Comparison of ENCODE assay signal across 24 mouse cellular contexts in the genomic region with DNA sequence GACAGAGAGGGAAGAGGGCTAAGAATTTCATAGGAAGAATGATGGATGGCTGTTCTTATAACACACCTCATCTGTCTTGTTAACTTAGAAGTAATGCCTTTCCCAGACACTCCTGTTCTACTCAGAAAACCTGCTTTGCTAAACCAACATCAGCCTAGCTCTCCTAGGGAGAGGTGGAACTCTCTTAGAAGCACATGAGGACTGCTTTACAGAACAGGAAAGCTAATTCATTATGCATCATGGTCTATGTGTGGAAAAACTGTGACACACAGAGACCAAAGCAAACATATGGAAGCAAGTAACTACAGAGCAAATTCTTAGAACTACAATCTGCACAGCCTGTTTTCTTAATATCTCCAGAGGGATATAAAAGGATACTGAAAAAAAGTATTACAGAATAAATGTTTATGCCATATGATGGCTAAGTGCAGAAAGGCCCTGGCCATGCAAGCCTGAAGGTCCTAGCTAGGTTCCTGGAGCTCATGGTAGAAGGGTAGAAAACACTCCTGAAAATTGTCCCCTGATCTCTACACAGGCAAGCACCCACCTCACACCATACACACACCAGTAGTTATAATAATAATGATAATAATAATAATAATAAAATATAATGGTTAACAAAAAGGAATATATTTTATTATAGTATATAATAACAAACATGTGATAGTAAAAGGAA.
"Had no signal": no experiment of that assay in that cellular context is flagged by ENCODE, and none has a peak within 500 bp of the region (broad histone marks: within the 10 kb centered on the region; RNA-seq: fewer than 3 reads in every experiment).

No protein-coding gene starts in this region.

- H3K36me3 ChIP-seq: kidney, embryonic 15.5 days; limb, embryonic 15.5 days; midbrain, embryonic 12.5 days; midbrain, embryonic 15.5 days; neural tube, embryonic 13.5 days; stomach, embryonic 15.5 days had no signal

- DNase-seq: kidney, adult 11 months; kidney, adult 8-10 months; kidney, postnatal 10 days; kidney, postnatal 36 days; layer of hippocampus, postnatal 36 days; liver, postnatal 0 days; lung, embryonic 14.5 days; lung, postnatal 36 days; retina, postnatal 1 day; right cerebral cortex, postnatal 25 days; spleen, adult 18-20 months; thymus, adult 18-20 months; thymus, postnatal 36 days had no signal

- H3K4me1 ChIP-seq: kidney, embryonic 15.5 days; limb, embryonic 15.5 days; midbrain, embryonic 12.5 days; midbrain, embryonic 15.5 days; neural tube, embryonic 13.5 days; stomach, embryonic 15.5 days had no signal

- ATAC-seq: liver, postnatal 0 days; lung, postnatal 0 days; midbrain, embryonic 15.5 days had no signal

- H3K27ac ChIP-seq: kidney, embryonic 15.5 days; left cerebral cortex, adult 2 months; limb, embryonic 15.5 days; liver, embryonic 14.5 days; midbrain, embryonic 12.5 days; midbrain, embryonic 15.5 days; neural tube, embryonic 13.5 days; stomach, embryonic 15.5 days had no signal

- H3K9ac ChIP-seq: kidney, embryonic 15.5 days; limb, embryonic 15.5 days; liver, embryonic 14.5 days; liver, postnatal 0 days; lung, embryonic 14.5 days; midbrain, embryonic 12.5 days; midbrain, embryonic 15.5 days; neural tube, embryonic 13.5 days; stomach, embryonic 15.5 days had no signal

- H3K4me3 ChIP-seq: kidney, embryonic 15.5 days; left cerebral cortex, adult 2 months; limb, embryonic 15.5 days; midbrain, embryonic 12.5 days; midbrain, embryonic 15.5 days; myocyte; neural tube, embryonic 13.5 days; stomach, embryonic 15.5 days had no signal

- H3K9me3 ChIP-seq: kidney, embryonic 15.5 days; limb, embryonic 15.5 days; midbrain, embryonic 12.5 days; midbrain, embryonic 15.5 days; neural tube, embryonic 13.5 days; stomach, embryonic 15.5 days had no signal

- H3K4me2 ChIP-seq: kidney, embryonic 15.5 days; limb, embryonic 15.5 days; liver, embryonic 11.5 days; lung, embryonic 14.5 days; midbrain, embryonic 12.5 days; midbrain, embryonic 15.5 days; neural tube, embryonic 13.5 days; stomach, embryonic 15.5 days had no signal

- H3K27me3 ChIP-seq: kidney, embryonic 15.5 days; limb, embryonic 15.5 days; midbrain, embryonic 12.5 days; midbrain, embryonic 15.5 days; neural tube, embryonic 13.5 days; stomach, embryonic 15.5 days had no signal
